Mouse (Mus musculus): ENCODE measurements around the gene Cnih2.

Gene Cnih2

GRCm38 (mm10) chr19:5068570-5069234 lies 29.6 kb downstream of the Cnih2 start:
- DNase-seq (ENCODE audit: low read depth, low spot score): no peak

- DNase-seq (ENCODE audit: low read depth, low spot score): no peak
These were observed 30.3 kb downstream of the Cnih2 start, which contains the start of gene Cd248 for GRCm38 (mm10) chr19:5067867-5068569. Gene Cd248, plus strand, starts transcription at chr19:5068078.

GRCm38 (mm10) chr19:5067040-5067799 lies 31.1 kb downstream of the Cnih2 start:
- DNase-seq (ENCODE audit: low read depth, low spot score): no peak

GRCm38 (mm10) chr19:5065104-5065503 lies 33.2 kb downstream of the Cnih2 start:
- DNase-seq (ENCODE audit: low read depth, low spot score): no peak

- no peak for DNase-seq (ENCODE audit: low read depth, low spot score)
These were observed 35.9 kb downstream of the Cnih2 start for GRCm38 (mm10) chr19:5062446-5062845.

GRCm38 (mm10) chr19:5062041-5062440 lies 36.3 kb downstream of the Cnih2 start:
- no peak for DNase-seq (ENCODE audit: low read depth, low spot score)

GRCm38 (mm10) chr19:5060365-5061330 lies 37.7 kb downstream of the Cnih2 start:
- no peak for DNase-seq (ENCODE audit: low read depth, low spot score)

GRCm38 (mm10) chr19:5058801-5059771 lies 39.2 kb downstream of the Cnih2 start:
- no peak for DNase-seq (ENCODE audit: low read depth, low spot score)

GRCm38 (mm10) chr19:5057876-5058775 lies 40.2 kb downstream of the Cnih2 start:
- DNase-seq (ENCODE audit: low read depth, low spot score): no peak

- DNase-seq (ENCODE audit: low read depth, low spot score): no peak
These were observed 42.1 kb downstream of the Cnih2 start for GRCm38 (mm10) chr19:5056251-5056650.

GRCm38 (mm10) chr19:5053909-5054308 lies 44.4 kb downstream of the Cnih2 start:
- no peak for DNase-seq (ENCODE audit: low read depth, low spot score)

- no peak for DNase-seq (ENCODE audit: low read depth, low spot score)
These were observed 45.5 kb downstream of the Cnih2 start for GRCm38 (mm10) chr19:5052853-5053252.

GRCm38 (mm10) chr19:5052166-5052822 lies 46.0 kb downstream of the Cnih2 start:
- DNase-seq (ENCODE audit: low read depth, low spot score): no peak

- DNase-seq (ENCODE audit: low read depth, low spot score): no peak
These were observed 46.8 kb downstream of the Cnih2 start for GRCm38 (mm10) chr19:5051515-5051914.

GRCm38 (mm10) chr19:5051031-5051430 lies 47.3 kb downstream of the Cnih2 start:
- DNase-seq (ENCODE audit: low read depth, low spot score): no peak

GRCm38 (mm10) chr19:5050047-5050905 lies 48.0 kb downstream of the Cnih2 start, which contains the start of gene Rin1:
Gene Rin1, plus strand, starts transcription at chr19:5050481.
- no peak for DNase-seq (ENCODE audit: low read depth, low spot score)

GRCm38 (mm10) chr19:5049325-5049724 lies 49.0 kb downstream of the Cnih2 start:
- DNase-seq (ENCODE audit: low read depth, low spot score): no peak

All from WW6 (cell line).